Mouse (Mus musculus): Measurements from ENCODE around the gene Arhgap8.

Gene Arhgap8

DNA sequence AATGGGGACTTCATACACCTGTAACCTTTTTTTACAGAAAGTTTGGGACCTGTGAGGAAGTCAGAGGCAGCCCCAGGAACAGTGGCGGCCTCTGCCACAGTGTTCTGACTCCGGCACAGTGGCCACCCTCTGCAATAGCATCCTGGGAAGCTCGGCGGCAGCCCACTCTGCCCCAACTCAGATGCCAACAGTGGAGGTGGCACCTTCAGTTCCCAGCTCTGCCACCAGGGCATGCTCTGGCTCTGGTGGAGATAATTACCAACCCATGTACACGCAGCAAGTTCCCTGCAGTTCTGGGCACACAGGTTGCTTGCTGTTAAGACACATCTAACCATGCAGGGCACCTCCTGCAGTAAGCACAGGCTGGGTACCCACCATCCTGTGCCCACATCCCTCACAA, 80.3 kb downstream of the Arhgap8 start:
- peak; percentile 38 for DNase-seq (ENCODE audit: low read depth, low spot score)

DNA sequence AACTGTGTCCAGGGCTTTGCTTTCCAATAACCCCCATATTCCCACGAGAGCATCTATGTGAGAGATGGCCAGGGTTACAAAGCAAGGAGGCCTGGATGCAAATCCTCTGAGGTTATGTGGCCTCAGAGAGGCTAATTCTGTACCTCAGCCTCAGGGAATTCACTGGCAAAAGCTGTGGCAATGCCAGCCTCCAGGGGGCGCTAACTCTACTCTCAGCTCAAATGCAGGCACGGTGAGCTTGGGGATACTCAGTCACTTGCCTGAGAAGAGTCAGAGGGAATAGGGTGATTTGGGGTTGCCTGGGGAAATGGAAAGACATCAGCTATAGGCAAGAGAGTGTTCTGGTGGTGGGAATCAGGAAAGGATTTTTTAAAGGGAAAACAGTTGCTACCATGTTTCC, 83.8 kb downstream of the Arhgap8 start:
- peak; percentile 32 for DNase-seq (ENCODE audit: low read depth, low spot score)

DNA sequence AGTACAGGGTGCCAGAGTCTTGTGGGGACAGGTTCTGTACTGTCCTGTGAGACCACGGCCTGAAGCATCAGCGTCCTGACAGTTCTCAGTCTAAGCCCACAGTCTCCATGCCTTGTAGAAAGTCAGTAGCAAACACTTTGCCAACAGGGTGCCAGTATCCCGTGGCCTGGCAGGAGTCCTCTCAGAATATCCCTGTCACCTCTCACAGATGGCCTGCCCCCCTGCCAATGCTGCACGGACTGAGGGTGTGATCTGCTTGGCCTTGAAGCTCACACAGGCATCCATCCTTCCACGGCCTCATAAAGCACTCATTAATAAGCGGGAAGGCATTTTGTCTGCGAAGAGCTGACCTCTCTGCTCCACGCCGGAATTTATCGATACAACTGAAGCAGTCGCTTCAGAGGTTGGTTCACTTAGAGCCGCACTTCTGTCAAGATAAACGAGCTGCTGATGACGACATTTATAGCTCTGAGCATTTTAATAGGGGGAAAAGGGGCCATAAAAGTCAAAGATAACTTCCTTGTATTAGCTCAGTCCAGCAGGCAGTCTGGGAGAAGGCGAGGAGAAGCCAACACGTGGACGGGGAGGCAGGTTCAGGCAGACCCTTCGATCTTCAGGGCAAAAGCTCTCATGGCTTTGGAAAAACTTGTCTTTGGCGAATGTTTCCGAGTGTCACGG, 89.6 kb downstream of the Arhgap8 start:
- DNase-seq (ENCODE audit: low read depth, low spot score): no peak

DNA sequence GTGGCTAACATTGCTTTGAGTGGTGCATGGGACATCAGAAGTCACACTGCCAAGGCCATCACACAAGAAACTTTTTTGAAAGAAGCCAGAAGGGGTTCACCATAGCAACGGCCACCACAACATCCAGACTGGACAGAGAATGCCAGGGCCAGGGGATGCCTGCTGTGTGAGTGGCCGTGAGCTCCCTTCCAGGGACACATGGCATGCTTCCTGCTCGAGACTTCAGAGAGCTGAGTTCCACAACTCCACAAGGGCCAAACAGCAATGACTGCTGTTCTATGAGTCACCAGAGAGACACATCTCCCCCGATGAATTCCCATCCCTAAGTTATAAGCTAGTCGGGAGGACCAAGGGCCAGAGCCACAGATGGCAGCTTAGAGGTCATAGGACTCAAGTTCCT, 91.3 kb downstream of the Arhgap8 start:
- DNase-seq (ENCODE audit: low read depth, low spot score): no peak

DNA sequence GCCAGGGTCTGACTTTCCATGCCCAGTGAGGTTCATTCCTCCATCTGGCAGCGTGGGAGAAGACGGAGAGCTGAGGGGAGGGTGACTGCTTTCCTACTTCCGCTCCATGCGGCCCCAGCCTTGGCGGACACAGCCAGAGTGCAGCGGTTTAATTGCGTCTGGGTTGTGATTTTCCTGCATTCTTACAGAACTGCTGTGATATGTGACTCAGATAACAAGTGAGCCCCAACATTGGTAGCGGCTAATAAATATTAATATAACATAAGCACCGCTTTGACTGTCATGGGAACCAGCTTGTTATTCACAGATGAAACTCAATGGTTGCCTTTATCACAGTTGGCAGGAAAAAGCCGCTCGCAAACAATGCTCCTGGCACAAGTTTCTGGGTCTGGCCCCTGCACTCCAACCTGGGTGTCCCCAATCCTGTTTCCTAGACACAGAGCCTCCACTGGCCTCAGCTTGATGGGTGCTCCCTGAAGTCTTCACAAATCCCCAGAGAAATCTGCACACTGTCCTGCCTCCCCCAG, 93.0 kb downstream of the Arhgap8 start:
- no peak for DNase-seq (ENCODE audit: low read depth, low spot score)

DNA sequence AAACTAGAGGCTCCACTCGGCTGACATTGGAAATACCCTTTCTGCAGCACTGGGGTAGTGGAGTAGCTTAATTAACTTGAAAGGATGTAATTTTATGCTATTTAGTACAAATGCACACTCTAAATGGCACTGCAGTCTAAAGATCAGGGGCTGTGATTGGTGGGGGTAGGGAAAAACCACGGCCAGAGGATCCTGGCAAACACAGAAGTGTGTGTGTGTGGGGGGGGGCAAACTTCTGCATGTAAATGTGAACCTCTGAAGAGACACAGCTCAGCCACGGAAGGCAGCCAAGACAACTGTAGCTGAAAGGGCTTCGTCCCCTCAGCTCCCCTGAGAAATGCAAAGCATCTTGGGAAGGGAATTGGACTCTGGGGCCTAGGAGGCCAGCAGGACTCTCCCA, 95.3 kb downstream of the Arhgap8 start:
- DNase-seq (ENCODE audit: low read depth, low spot score): no peak

DNA sequence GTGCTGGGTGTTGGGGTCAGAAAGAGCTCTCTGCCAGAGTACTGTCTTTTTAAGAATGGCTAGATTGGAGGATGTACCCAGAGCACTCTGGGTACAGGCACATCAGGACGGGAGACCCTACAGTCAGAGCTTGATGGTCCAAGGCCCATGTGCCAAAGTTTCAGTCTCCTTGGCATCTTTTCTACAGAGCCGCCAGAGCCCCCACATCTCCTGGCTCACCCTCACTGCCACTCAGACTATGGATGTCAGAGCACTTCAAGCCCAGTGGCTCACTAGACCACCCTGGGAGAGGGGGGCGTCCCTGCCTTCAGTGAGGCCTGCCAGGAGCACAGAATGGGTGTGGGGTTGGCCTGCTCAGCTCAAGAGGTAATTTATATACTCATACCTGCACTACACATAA, 97.7 kb downstream of the Arhgap8 start:
- no peak for DNase-seq (ENCODE audit: low read depth, low spot score)

DNA sequence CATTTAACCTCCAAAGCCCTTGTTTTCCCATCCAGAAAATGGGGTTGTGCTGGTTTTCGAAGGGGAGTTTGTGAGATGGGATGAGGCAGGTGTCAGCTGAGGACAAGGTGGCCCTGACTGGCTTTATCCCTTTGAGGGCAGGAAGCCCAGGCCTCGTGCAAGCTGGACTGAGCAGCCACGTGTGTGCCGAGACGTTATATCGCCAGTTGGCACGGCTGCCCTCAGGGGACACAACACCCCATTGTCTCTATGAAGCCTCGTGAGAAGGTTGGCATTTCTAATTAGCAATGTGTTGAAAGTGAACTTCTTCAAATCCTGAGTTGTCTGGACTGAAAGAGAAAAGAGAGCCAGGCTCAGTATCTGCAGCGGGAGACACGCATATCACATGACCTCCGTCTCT, 98.4 kb downstream of the Arhgap8 start:
- DNase-seq (ENCODE audit: low read depth, low spot score): no peak

DNA sequence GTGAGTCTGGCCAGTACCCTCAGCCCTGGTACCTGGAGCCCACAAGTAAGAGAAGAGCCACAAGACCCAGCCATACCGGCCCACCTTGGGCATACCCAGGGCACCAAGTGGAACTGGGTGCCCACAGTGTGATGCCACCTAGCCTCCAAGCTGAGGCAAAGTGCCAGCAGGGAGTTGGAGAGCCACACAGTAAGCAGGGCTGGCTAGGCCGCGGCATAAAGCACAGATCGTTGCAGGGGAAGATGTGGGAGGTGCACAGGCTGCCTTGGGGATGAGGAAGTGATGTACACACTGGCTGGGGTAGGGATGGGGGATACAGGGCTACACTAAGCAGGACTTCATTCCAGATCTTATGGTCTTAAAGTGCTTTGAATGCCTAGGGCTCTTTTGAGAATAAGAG, 101.0 kb downstream of the Arhgap8 start:
- DNase-seq (ENCODE audit: low read depth, low spot score): no peak

Measured in retina, postnatal 7 days (tissue).